Mouse (Mus musculus): ENCODE results near the gene Crx. TPM values are rescaled to one million over a fixed set of nuclear protein-coding genes. Genes with fewer than 3 reads are reported as not detected.

Crx gene
- not detected for polyA plus RNA-seq (2017; shearing (Covaris generic))

DNA sequence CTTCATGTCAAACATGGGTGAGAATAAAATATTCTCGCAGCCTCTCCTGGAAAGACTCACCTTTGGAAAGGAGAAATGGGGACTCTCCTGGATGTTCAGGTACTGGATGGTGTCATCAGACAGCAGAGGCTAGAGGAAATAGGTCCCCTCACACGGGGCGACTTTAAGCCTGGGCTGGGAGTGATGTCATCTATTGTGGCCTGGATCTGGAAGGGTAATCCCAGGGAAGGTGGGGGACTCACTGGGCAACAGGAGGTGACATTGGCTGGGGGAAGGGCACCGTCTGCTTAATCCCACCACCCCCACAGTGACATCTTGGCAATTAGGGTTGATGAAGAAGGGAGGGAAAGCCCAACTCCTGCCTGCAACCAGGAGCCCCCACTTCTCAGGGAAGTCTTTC lies at the start of gene Crx:
Crx (minus strand) TSS at position 213 of the 400 bp plus-strand sequence.

DNA sequence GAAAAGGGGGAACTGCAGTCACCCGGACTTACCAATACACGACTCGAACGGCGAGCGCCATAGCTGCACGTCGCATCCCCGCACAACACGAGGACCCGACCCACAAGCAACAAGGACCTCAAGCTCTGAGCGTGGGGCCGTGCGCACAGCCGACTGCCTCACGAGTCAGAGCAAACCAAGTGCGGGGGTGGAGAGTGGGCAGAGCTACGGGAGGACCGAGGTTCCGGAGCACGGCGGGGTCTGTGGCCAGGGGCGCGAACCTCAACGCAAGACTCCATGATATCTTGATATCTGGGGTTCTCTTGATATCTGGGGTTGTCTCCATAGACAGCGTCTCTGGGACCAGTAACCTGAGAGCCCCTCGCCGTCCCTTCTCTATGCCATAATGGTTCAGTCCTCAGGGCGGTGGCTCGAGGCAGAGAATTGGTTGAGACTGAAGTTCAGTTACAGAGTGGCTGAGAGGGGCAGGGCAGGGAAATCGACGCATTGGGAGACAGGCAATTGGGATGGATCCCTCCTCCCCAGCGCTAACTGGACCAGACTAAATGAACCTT lies 42.5 kb upstream of the Crx start, which contains the start of gene Selenow:
Selenow (minus strand) TSS at position 183 of the 554 bp plus-strand sequence.

DNA sequence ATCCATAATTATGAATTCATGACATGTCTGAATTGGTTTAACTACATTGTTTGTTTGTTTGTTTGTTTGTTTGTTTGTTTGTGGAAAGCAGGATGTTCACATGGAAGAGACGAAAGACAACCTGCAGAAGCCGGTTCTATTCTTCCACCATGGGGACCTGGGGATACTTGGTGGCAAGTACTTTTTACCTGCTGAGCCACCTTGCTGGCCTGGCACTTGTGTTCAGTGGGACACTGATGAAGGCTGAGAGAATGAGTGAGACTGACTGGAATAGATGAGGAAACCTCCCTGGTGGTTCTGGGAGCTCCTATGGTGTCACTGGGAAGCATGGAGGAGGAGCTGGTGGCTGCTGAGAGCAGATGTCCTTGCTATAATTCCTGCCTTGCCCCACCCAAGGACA lies 2.5 kb upstream of the Crx start, which contains the start of gene Crxos:
Crxos (plus strand) TSS at position 301 of the 400 bp plus-strand sequence.

GRCm38 (mm10) chr7:15839578-15839977 lies 40.2 kb downstream of the Crx start, which contains the start of gene Obox6:
Obox6 (minus strand) TSS chr7:15839678.

Other genes with a start within 250 kb of the Crx start
- gene Obox3, start 240.1 kb downstream of the Crx start, polyA plus RNA-seq (2017; shearing (Covaris generic)) = 1 to 10 TPM in 1 of 2 experiments, under 1 TPM in 1; 0.18 to 1.3 TPM
- 1 to 10 TPM in 1 of 2 experiments, not detected in 1; 1.0 TPM for gene Obox5, start 129.8 kb downstream of the Crx start, polyA plus RNA-seq (2017; shearing (Covaris generic))
- gene Obox6, start 40.3 kb downstream of the Crx start, polyA plus RNA-seq (2017; shearing (Covaris generic)) = under 1 TPM in 1 of 2 experiments, not detected in 1; 0.42 TPM
- 1 to 10 TPM in 1 of 2 experiments, under 1 TPM in 1; 0.12 to 1.3 TPM for gene Crxos, start 2.6 kb upstream of the Crx start, polyA plus RNA-seq (2017; shearing (Covaris generic))
- 100 to 1,000 TPM; 494 to 577 TPM for gene Selenow, start 42.4 kb upstream of the Crx start, polyA plus RNA-seq (2017; shearing (Covaris generic))
- 100 to 1,000 TPM; 357 to 382 TPM for gene Nop53, start 66.1 kb upstream of the Crx start, polyA plus RNA-seq (2017; shearing (Covaris generic))
- gene Ehd2, start 87.6 kb upstream of the Crx start, polyA plus RNA-seq (2017; shearing (Covaris generic)) = under 1 TPM; 0.12 to 0.14 TPM
- gene Bicra, start 168.0 kb upstream of the Crx start, polyA plus RNA-seq (2017; shearing (Covaris generic)) = 1 to 10 TPM; 5.8 to 9.3 TPM
- gene Zfp541, start 181.8 kb upstream of the Crx start, polyA plus RNA-seq (2017; shearing (Covaris generic)) = under 1 TPM; 0.07 to 0.28 TPM
- 100 to 1,000 TPM; 196 to 249 TPM for gene Napa, start 218.5 kb upstream of the Crx start, polyA plus RNA-seq (2017; shearing (Covaris generic))
- 10 to 100 TPM; 23.7 to 47.3 TPM for gene Kptn, start 239.9 kb upstream of the Crx start, polyA plus RNA-seq (2017; shearing (Covaris generic))
- under 1 TPM in 1 of 2 experiments, not detected in 1; 0.07 TPM for gene Slc8a2, start 249.9 kb upstream of the Crx start, polyA plus RNA-seq (2017; shearing (Covaris generic))